Mouse (Mus musculus): ENCODE data around the gene Ubtd2. TPM values are rescaled to one million over a fixed set of nuclear protein-coding genes. Genes with fewer than 3 reads are reported as not detected.

The Ubtd2 gene
- 1 to 10 TPM; 2.1 to 3.7 (median 2.9) TPM for polyA plus RNA-seq (2017; shearing (Covaris generic))

- ATAC-seq: peak; percentile 88
These were observed at the start of gene Ubtd2 for GRCm38 (mm10) chr11:32454800-32455506. TSS of gene Ubtd2 (plus strand) at chr11:32455370.

GRCm38 (mm10) chr11:32407863-32408262 is 47.3 kb upstream of the Ubtd2 start:
- ATAC-seq: no peak

- ATAC-seq: no peak
These were observed 46.1 kb upstream of the Ubtd2 start for GRCm38 (mm10) chr11:32409052-32409451.

GRCm38 (mm10) chr11:32409823-32410562 is 45.2 kb upstream of the Ubtd2 start:
- no peak for ATAC-seq

- no peak for ATAC-seq
These were observed 35.2 kb upstream of the Ubtd2 start for GRCm38 (mm10) chr11:32420001-32420400.

- no peak for ATAC-seq
These were observed 31.9 kb upstream of the Ubtd2 start for GRCm38 (mm10) chr11:32423311-32423710.

GRCm38 (mm10) chr11:32424600-32424999 is 30.6 kb upstream of the Ubtd2 start:
- no peak for ATAC-seq

GRCm38 (mm10) chr11:32425043-32425658 is 30.0 kb upstream of the Ubtd2 start:
- ATAC-seq: no peak

GRCm38 (mm10) chr11:32427537-32427936 is 27.6 kb upstream of the Ubtd2 start:
- no peak for ATAC-seq

- no peak for ATAC-seq
These were observed 19.6 kb upstream of the Ubtd2 start for GRCm38 (mm10) chr11:32435410-32436060.

GRCm38 (mm10) chr11:32442576-32442975 is 12.6 kb upstream of the Ubtd2 start:
- ATAC-seq: no peak

GRCm38 (mm10) chr11:32444266-32444665 is 10.9 kb upstream of the Ubtd2 start:
- no peak for ATAC-seq

GRCm38 (mm10) chr11:32445135-32445534 is 10.0 kb upstream of the Ubtd2 start:
- ATAC-seq: no peak

GRCm38 (mm10) chr11:32445637-32446226 is 9.4 kb upstream of the Ubtd2 start:
- ATAC-seq: peak; percentile 96

- ATAC-seq: no peak
These were observed 5.0 kb upstream of the Ubtd2 start for GRCm38 (mm10) chr11:32450216-32450615.

- ATAC-seq: no peak
These were observed 3.9 kb upstream of the Ubtd2 start for GRCm38 (mm10) chr11:32451306-32451705.

- no peak for ATAC-seq
These were observed 2.4 kb upstream of the Ubtd2 start for GRCm38 (mm10) chr11:32452745-32453144.

- ATAC-seq: no peak
These were observed 1.7 kb upstream of the Ubtd2 start for GRCm38 (mm10) chr11:32453353-32453915.

GRCm38 (mm10) chr11:32454231-32454799 is 855 bp upstream of the Ubtd2 start:
- peak; percentile 24 for ATAC-seq

GRCm38 (mm10) chr11:32455507-32456141 is 454 bp downstream of the Ubtd2 start:
- peak; percentile 17 for ATAC-seq

GRCm38 (mm10) chr11:32456356-32456755 is 1.2 kb downstream of the Ubtd2 start:
- no peak for ATAC-seq
